ENCODE assay signal across 20 mouse cellular contexts in genomic region chr11:112050362-112050761, GRCm38 (mm10).
A peak's percentile ranks its signal among the peaks of the same experiment; 100 is the strongest.
DNase-seq lines count a peak whose midpoint lies in the region; ATAC-seq and TF ChIP-seq lines count a peak whose summit lies in the region.
"Had no signal": no experiment of that assay in that cellular context is flagged by ENCODE, and none has a peak within 500 bp of the region (broad histone marks: within the 10 kb centered on the region; RNA-seq: fewer than 3 reads in every experiment).

No protein-coding gene starts in this region.

- peak; percentile 49 to 72; a peak in 3 of 4 replicates for TF ChIP-seq EP300 in MEL (IDR thresholded peaks at IDR 0.05; ENCODE audit: low read depth in 1 of 2, low read length in 2 of 2)
- TF ChIP-seq EP300 in liver, embryonic 14.5 days (IDR thresholded peaks at IDR 0.05; ENCODE audit: low read depth): peak; percentile 71

- TF ChIP-seq CTCF in MEL (IDR thresholded peaks at IDR 0.05 in 2 of 3, conservative IDR thresholded peaks at IDR 0.05 in 1 of 3; ENCODE audit: control insufficient read depth in 1 of 3, insufficient read depth in 1 of 3, low read depth in 2 of 3, low read length in 3 of 3, poor library complexity in 1 of 3, severe bottlenecking in 1 of 3): no peak
- no peak for TF ChIP-seq CTCF in liver, embryonic 14.5 days (IDR thresholded peaks at IDR 0.05; ENCODE audit: low read depth)

- ATAC-seq in liver, embryonic 14.5 days (ENCODE audit: insufficient read depth): peak; percentile 88
- ATAC-seq in megakaryocyte progenitor cell, adult 5-6 weeks (replicated peaks; ENCODE audit: poor library complexity): peak; percentile 64
- ATAC-seq in forebrain, embryonic 14.5 days: no peak
- ATAC-seq: activated CD4-positive, CD25-positive, alpha-beta regulatory T cell, adult 4 months; forebrain, postnatal 0 days; hindbrain, postnatal 0 days; Patski had no signal

- H3K4me2 ChIP-seq in liver, embryonic 14.5 days (ENCODE audit: low read depth): no peak overlapping the region
- no peak overlapping the region for H3K4me2 ChIP-seq in forebrain, embryonic 14.5 days (ENCODE audit: low read length)
- H3K4me2 ChIP-seq: embryonic facial prominence, embryonic 12.5 days; forebrain, embryonic 12.5 days; heart, embryonic 12.5 days; hindbrain, embryonic 13.5 days had no signal

- H3K9ac ChIP-seq in MEL (ENCODE audit: control insufficient read depth, low read depth, low read length, poor library complexity, severe bottlenecking): no peak overlapping the region
- H3K9ac ChIP-seq in liver, embryonic 14.5 days (replicated peaks): no peak overlapping the region
- no peak overlapping the region for H3K9ac ChIP-seq in forebrain, embryonic 14.5 days (ENCODE audit: low read length)
- H3K9ac ChIP-seq: embryonic facial prominence, embryonic 12.5 days; forebrain, embryonic 12.5 days; forebrain, postnatal 0 days; heart, embryonic 12.5 days; hindbrain, embryonic 13.5 days had no signal

- TF ChIP-seq POLR2A in MEL (IDR thresholded peaks at IDR 0.05; ENCODE audit: control insufficient read depth in 1 of 2, insufficient read depth in 1 of 2, low read depth in 1 of 2, low read length in 2 of 2, poor library complexity in 1 of 2): no peak

- H3K79me2 ChIP-seq in MEL (ENCODE audit: control insufficient read depth, insufficient read depth, low read length, poor library complexity): no peaks in the 10 kb centered on the region

- H3K4me1 ChIP-seq in MEL (ENCODE audit: control insufficient read depth in 1 of 2, insufficient read depth in 2 of 2, low read length in 2 of 2): no peaks in the 10 kb centered on the region
- no peaks in the 10 kb centered on the region; a peak in 1 of 4 replicates for H3K4me1 ChIP-seq in liver, embryonic 14.5 days (replicated peaks; ENCODE audit: control insufficient read depth in 2 of 2, insufficient read depth in 2 of 2, low read length in 1 of 2)
- H3K4me1 ChIP-seq in forebrain, embryonic 14.5 days (ENCODE audit: control insufficient read depth, insufficient read depth, low read length): peaks cover under 1% of the 10 kb centered on the region; the same call in 1 of the 2 replicates
- H3K4me1 ChIP-seq: embryonic facial prominence, embryonic 12.5 days; heart, embryonic 12.5 days; hindbrain, embryonic 13.5 days had no signal

- H3K27ac ChIP-seq in MEL (ENCODE audit: control insufficient read depth, low read depth, low read length): no peak overlapping the region
- no peak overlapping the region for H3K27ac ChIP-seq in liver, embryonic 14.5 days
- no peak overlapping the region for H3K27ac ChIP-seq in forebrain, embryonic 14.5 days (ENCODE audit: low read depth, low read length)
- H3K27ac ChIP-seq: embryonic facial prominence, embryonic 12.5 days; forebrain, embryonic 12.5 days; hindbrain, embryonic 13.5 days; hindbrain, postnatal 0 days had no signal

- TF ChIP-seq RAD21 in MEL (IDR thresholded peaks at IDR 0.05; ENCODE audit: low read depth, low read length): no peak

- 10% methylated on average over 7 of the region's 7 CpGs for WGBS in liver, embryonic 14.5 days (ENCODE audit: insufficient replicate concordance)
- WGBS in forebrain, embryonic 14.5 days: 10% methylated on average over 7 of the region's 7 CpGs

- no peaks in the 10 kb centered on the region for H3K9me3 ChIP-seq in MEL (replicated peaks; ENCODE audit: insufficient read depth, low read length)
- no peaks in the 10 kb centered on the region for H3K9me3 ChIP-seq in liver, embryonic 14.5 days (ENCODE audit: control insufficient read depth, low read length)
- H3K9me3 ChIP-seq in forebrain, embryonic 14.5 days (replicated peaks; ENCODE audit: control insufficient read depth, low read length): no peaks in the 10 kb centered on the region
- H3K9me3 ChIP-seq: embryonic facial prominence, embryonic 12.5 days; forebrain, embryonic 12.5 days; heart, embryonic 12.5 days; hindbrain, embryonic 13.5 days had no signal

- H3K36me3 ChIP-seq in MEL (ENCODE audit: control insufficient read depth in 1 of 2, insufficient read depth in 2 of 2, low read length in 2 of 2): no peaks in the 10 kb centered on the region
- H3K36me3 ChIP-seq in liver, embryonic 14.5 days (replicated peaks; ENCODE audit: control insufficient read depth, insufficient read depth, low read depth): no peaks in the 10 kb centered on the region
- no peaks in the 10 kb centered on the region for H3K36me3 ChIP-seq in forebrain, embryonic 14.5 days (ENCODE audit: control insufficient read depth, insufficient read depth, low read length)
- H3K36me3 ChIP-seq: embryonic facial prominence, embryonic 12.5 days; forebrain, embryonic 12.5 days; heart, embryonic 12.5 days; hindbrain, embryonic 13.5 days had no signal

- H3K4me3 ChIP-seq in MEL (ENCODE audit: control insufficient read depth in 1 of 2, insufficient read depth in 1 of 2, low read depth in 2 of 2, low read length in 2 of 2): no peak overlapping the region
- no peak overlapping the region for H3K4me3 ChIP-seq in liver, embryonic 14.5 days (ENCODE audit: insufficient read depth in 1 of 2, low read depth in 2 of 2, low read length in 2 of 2)
- no peak overlapping the region for H3K4me3 ChIP-seq in forebrain, embryonic 14.5 days (ENCODE audit: low read depth, low read length)
- H3K4me3 ChIP-seq: embryonic facial prominence, embryonic 12.5 days; forebrain, embryonic 12.5 days; heart, embryonic 12.5 days; hindbrain, embryonic 13.5 days had no signal

- no peaks in the 10 kb centered on the region for H3K27me3 ChIP-seq in MEL (ENCODE audit: control insufficient read depth in 1 of 2, insufficient read depth in 2 of 2, low read length in 2 of 2)
- H3K27me3 ChIP-seq in liver, embryonic 14.5 days (ENCODE audit: control insufficient read depth, insufficient read depth, low read length): no peaks in the 10 kb centered on the region
- no peaks in the 10 kb centered on the region for H3K27me3 ChIP-seq in forebrain, embryonic 14.5 days (replicated peaks; ENCODE audit: control insufficient read depth, insufficient read depth, low read length)
- H3K27me3 ChIP-seq: embryonic facial prominence, embryonic 12.5 days; forebrain, embryonic 12.5 days; heart, embryonic 12.5 days; hindbrain, embryonic 13.5 days; Patski had no signal

- DNase-seq in MEL (ENCODE audit: low read depth, low spot score): peak; percentile 66
- peak; percentile 7 for DNase-seq in liver
- DNase-seq in liver, embryonic 14.5 days (ENCODE audit: low read depth in 3 of 3, low spot score in 3 of 3): peak; percentile 19 to 32 (median 20)
- DNase-seq in forebrain, embryonic 14.5 days (ENCODE audit: low spot score): no peak
- DNase-seq in urinary bladder, adult 18-20 months (ENCODE audit: low spot score in 2 of 2): no peak
- DNase-seq in right cerebral cortex, postnatal 4 days: no peak
- DNase-seq: adrenal gland, postnatal 14 days; cerebellum, adult 8-10 months; cerebellum, postnatal 14 days; forebrain, postnatal 0 days; gastrocnemius, postnatal 14 days; heart, postnatal 36 days had no signal

TF ChIP-seq in MEL, 35 proteins besides CTCF, POLR2A, EP300 and RAD21:
- TF ChIP-seq NELFE (IDR thresholded peaks at IDR 0.05; ENCODE audit: low read depth, low read length): no peak
- no peak for TF ChIP-seq ZC3H11A (IDR thresholded peaks at IDR 0.05; ENCODE audit: low read depth, low read length)
- TF ChIP-seq SIN3A (IDR thresholded peaks at IDR 0.05; ENCODE audit: low read length): no peak
- no peak for TF ChIP-seq MAFK (IDR thresholded peaks at IDR 0.05; ENCODE audit: borderline replicate concordance, low read depth, low read length)
- peak; percentile 64 for TF ChIP-seq GATA1 (IDR thresholded peaks at IDR 0.05; ENCODE audit: low read depth, low read length)
- no peak for TF ChIP-seq TBP (IDR thresholded peaks at IDR 0.05; ENCODE audit: low read depth, low read length)
- peak; percentile 59; the same call in 1 of the 2 replicates for TF ChIP-seq TCF12 (IDR thresholded peaks at IDR 0.05; ENCODE audit: low read depth, low read length)
- no peak for TF ChIP-seq HCFC1 (IDR thresholded peaks at IDR 0.05; ENCODE audit: low read depth, low read length)
- TF ChIP-seq MEF2A (IDR thresholded peaks at IDR 0.05; ENCODE audit: extremely low read depth, insufficient replicate concordance, low read depth, low read length, poor library complexity, severe bottlenecking): no peak
- no peak for TF ChIP-seq MAX (IDR thresholded peaks at IDR 0.05; ENCODE audit: low read length)
- TF ChIP-seq ZKSCAN1 (IDR thresholded peaks at IDR 0.05; ENCODE audit: low read depth, low read length): no peak
- TF ChIP-seq MYB (IDR thresholded peaks at IDR 0.05; ENCODE audit: low read depth, low read length): no peak
- TF ChIP-seq JUND (IDR thresholded peaks at IDR 0.05; ENCODE audit: low read depth, low read length): no peak
- TF ChIP-seq CHD1 (IDR thresholded peaks at IDR 0.05; ENCODE audit: low read depth, low read length): no peak
- no peak for TF ChIP-seq UBTF (IDR thresholded peaks at IDR 0.05; ENCODE audit: borderline replicate concordance, insufficient read depth, low read depth, low read length)

Comparison
In these comparisons a context has a peak if more than half of its experiments do, and no peak if none do; other contexts are left out.
1. DNase-seq: peak in MEL (single experiment), liver (single experiment) and liver, embryonic 14.5 days (3 of 3); none in forebrain, embryonic 14.5 days (single experiment), urinary bladder, adult 18-20 months (0 of 2) and right cerebral cortex, postnatal 4 days (single experiment).